Mouse (Mus musculus) kidney, postnatal 14 days (tissue): ENCODE results near the gene Rad51d.

ENCODE experiments used
- DNase-seq: peaks from one replicate; pipeline ENCODE4 v3.0.0; 2022; ENCODE audit warnings: mixed read lengths

Rad51d gene

GRCm38 (mm10) chr11:82889524-82890341 lies 681 bp downstream of the Rad51d start:
- DNase-seq: peak; percentile 46

- DNase-seq: peak; percentile 64
Observed at GRCm38 (mm10) chr11:82888491-82888946, 1.9 kb downstream of the Rad51d start.

- no peak for DNase-seq
Observed at GRCm38 (mm10) chr11:82886559-82886958, 3.9 kb downstream of the Rad51d start.

DNA sequence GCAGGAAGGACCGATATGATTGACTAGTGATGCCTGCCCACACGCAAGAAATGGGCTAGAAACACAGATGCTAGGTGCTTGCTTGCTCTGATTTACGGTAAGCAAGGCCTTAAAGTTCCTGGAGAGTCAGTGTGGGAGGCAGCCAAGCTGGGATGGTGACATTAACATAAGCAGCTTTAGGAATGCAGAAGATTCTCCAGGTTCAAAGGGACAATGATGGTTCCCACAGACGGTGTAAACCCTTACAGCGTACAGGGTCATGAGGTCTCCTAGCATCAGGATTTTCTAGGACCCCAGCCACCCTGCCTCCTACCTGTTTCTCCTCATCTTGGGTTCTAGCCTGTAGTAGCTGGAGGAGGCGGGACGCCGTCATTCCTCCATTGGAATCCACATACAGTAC lies 7.2 kb downstream of the Rad51d start:
- DNase-seq: no peak

DNA sequence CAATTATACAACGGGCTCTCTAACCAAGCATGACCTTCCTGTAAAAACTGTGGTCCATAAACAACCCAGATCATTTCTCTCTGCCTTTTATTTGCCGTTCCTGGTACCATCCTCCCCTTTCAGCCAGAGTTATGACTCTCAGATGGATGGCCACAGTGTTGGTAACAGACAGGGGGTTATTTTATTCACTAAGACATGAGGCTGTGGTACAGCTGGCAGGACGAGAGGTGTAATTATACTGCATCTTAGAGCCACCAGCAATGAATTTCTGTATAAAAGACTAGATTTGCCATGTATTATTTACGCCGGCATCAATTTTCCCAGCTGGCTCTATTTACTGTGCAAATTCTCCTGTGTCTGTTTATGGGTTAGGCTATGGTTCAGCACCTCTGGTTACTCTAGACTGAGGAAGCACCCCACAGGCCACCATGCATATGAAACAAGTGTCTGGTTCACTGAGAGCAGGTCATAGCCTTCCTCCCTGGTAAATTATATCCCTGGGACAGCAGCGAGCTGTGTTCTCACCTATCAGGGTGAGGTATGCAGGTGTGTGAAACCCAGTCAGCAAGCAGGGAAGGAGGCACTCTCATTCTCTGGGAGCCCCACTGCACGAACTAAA lies 12.6 kb downstream of the Rad51d start:
- no peak for DNase-seq

DNA sequence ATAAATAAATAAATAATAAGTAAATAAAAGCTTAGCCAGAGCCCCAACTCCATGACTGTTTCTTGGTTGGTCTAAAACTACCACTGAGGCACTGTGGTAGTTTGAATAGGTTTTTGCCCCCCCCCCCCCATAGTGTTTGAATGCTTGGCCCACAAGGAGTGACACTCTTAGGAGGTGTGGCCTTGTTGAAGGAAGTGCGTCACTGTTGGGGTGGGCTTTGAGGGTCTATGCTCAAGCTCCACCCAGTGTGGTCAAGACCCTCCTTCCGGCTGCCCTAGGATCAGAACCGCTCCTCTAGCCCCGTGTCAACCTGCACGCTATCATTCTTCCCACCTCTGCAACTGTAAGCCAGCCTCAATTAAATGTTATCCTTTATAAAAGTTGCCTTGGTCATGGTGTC lies 14.8 kb downstream of the Rad51d start:
- DNase-seq: no peak

DNA sequence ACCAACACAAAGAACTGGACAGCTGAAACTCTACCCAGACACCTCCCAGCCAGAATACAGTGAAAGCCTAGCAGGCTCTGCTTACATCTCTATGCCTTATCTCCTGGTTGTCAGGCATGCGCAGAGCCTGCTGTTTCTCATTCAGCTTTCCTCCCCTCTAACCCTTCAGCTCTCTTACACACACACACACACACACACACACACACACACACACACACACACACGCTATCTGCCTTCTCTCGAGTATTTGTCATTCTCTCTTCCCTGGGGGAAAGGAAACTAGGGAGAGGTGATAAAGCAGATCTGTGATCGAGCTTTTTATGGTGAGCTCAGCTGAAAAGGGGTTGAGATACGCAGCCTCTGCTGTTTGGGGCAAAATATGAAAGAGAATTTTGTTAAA lies 15.5 kb downstream of the Rad51d start:
- DNase-seq: no peak

GRCm38 (mm10) chr11:82871031-82871446 lies 19.4 kb downstream of the Rad51d start, which contains the start of gene Rffl:
Gene Rffl (minus strand): TSS chr11:82871210.
- peak; percentile 96 for DNase-seq

DNA sequence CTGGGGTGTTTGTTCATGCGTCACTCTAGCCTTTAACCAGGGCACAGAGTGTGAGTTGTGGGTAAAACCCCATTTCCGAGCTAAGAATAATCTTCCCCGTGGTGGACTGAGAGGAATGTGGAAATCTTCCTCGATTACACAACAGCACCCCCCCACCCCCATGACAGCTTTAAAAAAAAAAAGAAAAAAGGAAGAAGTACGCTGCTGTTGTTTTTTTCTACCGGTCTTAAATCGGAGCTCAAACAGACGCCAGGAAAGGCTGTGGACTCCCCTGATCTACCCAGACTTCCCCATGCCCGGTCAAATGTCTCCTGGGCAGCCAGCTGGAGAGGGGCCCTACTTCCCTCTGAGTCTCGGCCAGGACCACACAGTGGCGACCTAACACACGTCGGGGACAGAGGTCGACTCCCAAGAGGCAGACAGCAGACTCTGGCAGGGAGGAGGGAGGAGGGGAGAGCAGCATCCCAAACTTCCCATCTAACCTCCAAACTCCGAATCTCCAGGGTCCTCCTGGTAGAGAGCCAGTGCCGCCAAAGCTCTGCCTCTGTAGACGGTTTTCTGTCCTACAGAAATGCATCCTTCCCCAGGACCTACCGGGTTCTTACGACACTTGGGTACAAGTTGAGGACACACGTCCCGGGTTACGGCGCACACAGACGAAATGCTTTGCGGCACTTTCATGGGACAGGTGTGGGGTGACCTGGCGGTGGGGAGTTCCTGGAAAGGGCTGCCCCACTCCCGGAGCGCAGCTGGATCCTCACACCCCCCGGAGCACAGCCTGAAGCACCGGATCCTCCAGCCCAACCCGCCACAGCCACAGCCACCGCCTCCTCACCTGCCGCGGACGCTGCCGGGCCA lies 20.0 kb downstream of the Rad51d start:
- peak; percentile 83 for DNase-seq

GRCm38 (mm10) chr11:82869506-82870172 lies 20.8 kb downstream of the Rad51d start:
- no peak for DNase-seq

- DNase-seq: no peak
Observed at GRCm38 (mm10) chr11:82867956-82868355, 22.5 kb downstream of the Rad51d start.

GRCm38 (mm10) chr11:82866850-82867564 lies 23.4 kb downstream of the Rad51d start:
- no peak for DNase-seq

DNA sequence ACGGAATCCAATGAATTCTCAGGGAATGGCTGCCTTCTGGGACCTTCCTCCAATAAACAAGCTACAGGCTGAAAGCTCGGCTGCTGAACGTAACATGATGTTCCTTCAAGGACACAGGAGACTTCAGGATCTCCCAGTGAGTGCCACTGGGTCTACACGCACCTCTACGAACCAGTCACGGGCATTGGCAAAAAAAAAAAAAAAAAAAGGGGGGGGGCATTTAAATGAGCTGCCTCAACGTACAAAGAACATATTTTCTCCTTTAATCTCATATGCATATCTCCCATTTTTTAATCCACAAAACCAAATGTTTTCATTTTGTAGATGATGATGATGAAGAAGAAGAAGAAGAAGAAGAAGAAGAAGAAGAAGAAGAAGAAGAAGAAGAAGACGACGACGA lies 24.5 kb downstream of the Rad51d start:
- no peak for DNase-seq

DNA sequence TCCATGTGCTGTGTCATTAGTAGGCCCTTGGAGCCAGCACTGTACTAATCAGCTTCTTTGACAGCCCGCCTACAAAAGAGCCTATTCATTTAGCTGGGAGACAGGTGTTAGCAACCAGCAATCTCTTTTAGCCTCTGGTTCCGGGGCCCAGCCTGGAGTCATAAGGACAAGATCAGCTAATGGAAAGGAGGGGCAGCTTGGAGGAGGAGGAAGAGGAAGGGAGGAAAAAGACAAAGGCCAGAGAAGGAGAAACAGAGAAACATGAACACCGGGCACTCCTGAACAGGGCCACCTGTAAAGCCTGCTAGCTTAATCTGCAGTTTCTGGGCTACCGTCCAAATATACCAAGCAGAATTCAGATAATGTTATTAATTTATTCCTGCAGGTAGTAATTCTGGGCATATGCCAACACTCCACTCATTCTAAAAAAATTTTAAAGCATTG lies 26.9 kb downstream of the Rad51d start:
- DNase-seq: peak; percentile 31

- no peak for DNase-seq
Observed at GRCm38 (mm10) chr11:82863059-82863458, 27.4 kb downstream of the Rad51d start.

- DNase-seq: no peak
Observed at GRCm38 (mm10) chr11:82862638-82863037, 27.8 kb downstream of the Rad51d start.

DNA sequence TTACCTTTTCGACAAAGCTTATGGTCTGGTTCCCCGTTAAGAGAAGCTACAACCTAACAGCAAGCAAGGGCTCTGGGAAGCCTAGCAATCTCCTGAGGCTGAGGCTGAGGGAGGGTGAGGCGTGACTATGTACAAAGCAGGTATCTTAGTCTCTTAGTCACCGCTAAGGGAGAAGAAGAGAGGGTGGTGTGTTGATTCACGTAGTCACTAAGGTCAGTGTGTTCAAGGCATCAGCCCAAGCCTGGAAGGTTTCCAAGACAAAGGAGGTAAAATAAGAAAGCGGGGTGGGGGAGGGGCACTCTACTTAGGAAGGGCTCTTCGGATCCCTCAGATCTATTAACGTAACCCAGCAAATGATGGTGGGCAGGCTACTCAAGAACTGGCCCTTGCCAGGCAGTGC lies 28.9 kb downstream of the Rad51d start:
- DNase-seq: no peak

GRCm38 (mm10) chr11:82860759-82861158 lies 29.7 kb downstream of the Rad51d start:
- DNase-seq: no peak

- DNase-seq: peak; percentile 46
Observed at GRCm38 (mm10) chr11:82857307-82857848, 33.0 kb downstream of the Rad51d start.

DNA sequence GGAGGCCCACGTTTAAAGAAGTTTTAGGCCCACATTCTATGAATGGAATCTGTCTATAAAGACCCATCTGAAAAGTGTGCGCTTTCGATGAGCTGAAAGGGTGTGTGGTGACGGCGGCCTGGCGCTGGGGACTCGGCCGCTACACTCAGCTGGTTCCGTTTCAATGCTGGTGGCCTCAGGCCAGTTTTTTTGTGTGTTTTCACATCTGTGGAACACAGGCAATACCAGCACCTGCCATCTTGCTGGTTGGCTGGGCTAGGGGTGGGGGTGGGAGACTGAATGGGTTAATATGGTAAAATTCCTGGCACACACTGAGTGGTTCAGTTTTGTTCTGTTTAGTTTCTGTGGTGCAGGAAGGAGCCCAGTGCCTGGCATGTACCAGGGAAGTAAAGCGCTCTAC lies 34.4 kb downstream of the Rad51d start:
- DNase-seq: no peak

GRCm38 (mm10) chr11:82855327-82855973 lies 35.0 kb downstream of the Rad51d start:
- no peak for DNase-seq
